Mouse (Mus musculus): Measurements from ENCODE around the gene Cd63.

Gene Cd63

GRCm38 (mm10) chr10:128908778-128909448 is 8.1 kb downstream of the Cd63 start:
- DNase-seq, result no peak

- DNase-seq, result peak; percentile 81
These were observed 8.8 kb downstream of the Cd63 start for GRCm38 (mm10) chr10:128909567-128910028.

GRCm38 (mm10) chr10:128910066-128910841 is 9.5 kb downstream of the Cd63 start:
- DNase-seq, result peak; percentile 56

- DNase-seq, result no peak
These were observed 10.6 kb downstream of the Cd63 start for GRCm38 (mm10) chr10:128911430-128911829.

GRCm38 (mm10) chr10:128912268-128912667 is 11.5 kb downstream of the Cd63 start:
- no peak for DNase-seq

- no peak for DNase-seq
These were observed 12.0 kb downstream of the Cd63 start for GRCm38 (mm10) chr10:128912791-128913190.

GRCm38 (mm10) chr10:128913219-128913618 is 12.4 kb downstream of the Cd63 start:
- DNase-seq, result peak; percentile 92

- no peak for DNase-seq
These were observed 12.9 kb downstream of the Cd63 start for GRCm38 (mm10) chr10:128913696-128914095.

- no peak for DNase-seq
These were observed 14.8 kb downstream of the Cd63 start for GRCm38 (mm10) chr10:128915550-128915949.

GRCm38 (mm10) chr10:128916665-128917064 is 15.9 kb downstream of the Cd63 start:
- DNase-seq, result no peak

GRCm38 (mm10) chr10:128917400-128917799 is 16.6 kb downstream of the Cd63 start:
- DNase-seq, result no peak

- DNase-seq, result no peak
These were observed 17.5 kb downstream of the Cd63 start for GRCm38 (mm10) chr10:128918246-128918645.

- DNase-seq, result no peak
These were observed 18.4 kb downstream of the Cd63 start for GRCm38 (mm10) chr10:128919203-128919631.

- DNase-seq, result no peak
These were observed 19.2 kb downstream of the Cd63 start for GRCm38 (mm10) chr10:128919966-128920365.

GRCm38 (mm10) chr10:128920736-128921161 is 20.0 kb downstream of the Cd63 start:
- no peak for DNase-seq

- no peak for DNase-seq
These were observed 20.5 kb downstream of the Cd63 start for GRCm38 (mm10) chr10:128921251-128921650.

- no peak for DNase-seq
These were observed 21.4 kb downstream of the Cd63 start for GRCm38 (mm10) chr10:128921883-128922821.

- no peak for DNase-seq
These were observed 21.9 kb downstream of the Cd63 start, which contains the start of gene Rdh5 for GRCm38 (mm10) chr10:128922822-128923012. Gene Rdh5, minus strand, starts transcription at chr10:128922888.

- DNase-seq, result peak; percentile 96
These were observed 22.4 kb downstream of the Cd63 start for GRCm38 (mm10) chr10:128923013-128923691.

- DNase-seq, result no peak
These were observed 23.1 kb downstream of the Cd63 start, which contains the start of gene Bloc1s1 for GRCm38 (mm10) chr10:128923935-128924334. Gene Bloc1s1, minus strand, starts transcription at chr10:128924035.

- DNase-seq, result no peak
These were observed 27.6 kb downstream of the Cd63 start for GRCm38 (mm10) chr10:128928356-128928755.

GRCm38 (mm10) chr10:128929638-128930378 is 29.0 kb downstream of the Cd63 start:
- DNase-seq, result peak; percentile 62

Measured in lung, postnatal 14 days (tissue).